Mouse (Mus musculus) gastrocnemius, adult 2 months (tissue): ENCODE results near the gene 2410004P03Rik. TPM values are rescaled to one million over a fixed set of nuclear protein-coding genes. Genes with fewer than 3 reads are reported as not detected.

Experiments used
- DNase-seq: peaks from one replicate; pipeline ENCODE4 v3.0.0; 2022
- H3K27ac ChIP-seq: fragments of 200-600 bp; 2 replicates; pipeline ENCODE4 v1.8.1; 2022; ENCODE audit warnings: mild to moderate bottlenecking
- H3K4me3 ChIP-seq: fragments of 200-600 bp; 2 replicates; pipeline ENCODE4 v1.8.1; 2022; ENCODE audit warnings: mild to moderate bottlenecking, moderate library complexity
- CTCF ChIP-seq: fragments of 200-600 bp; IDR thresholded peaks from 2 replicates; pipeline ENCODE4 v1.8.1; 2022; ENCODE audit warnings: antibody characterized with exemption, mild to moderate bottlenecking, moderate library complexity
- intact Hi-C: fragments of 180-260 bp; cut with DNase I; formaldehyde crosslinking; loops from one replicate; pipeline ENCODE4 v1.15.1; 2025
- total RNA-seq, 2 experiments: library from RNA; stranded (reverse); gene quantifications; 2 replicates each; pipeline ENCODE4 v1.2.3; 2021

2410004P03Rik gene
- total RNA-seq, 2 experiments from 2014 or later: not detected

DNA sequence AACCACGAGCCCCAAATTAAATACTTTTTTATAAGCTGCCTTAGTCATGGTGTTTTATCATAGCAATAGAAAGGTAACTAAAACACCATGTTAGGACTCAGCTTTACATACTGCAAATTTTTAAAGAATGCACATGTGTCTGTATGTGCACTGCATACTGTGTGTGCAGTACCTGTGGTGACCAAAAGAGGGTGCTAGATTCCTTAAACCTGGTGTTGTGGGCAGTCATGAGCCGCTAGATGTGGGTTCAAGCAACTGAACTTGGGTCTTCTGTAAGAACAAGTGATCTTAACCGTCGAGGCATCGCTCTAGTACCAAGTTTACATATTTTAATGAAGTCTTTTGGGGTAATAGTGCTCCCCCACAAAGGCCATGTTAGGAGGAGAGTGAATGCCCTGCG, 2.1 kb downstream of the 2410004P03Rik start:
- no peak overlapping the region for H3K4me3 ChIP-seq
- no peak overlapping the region for H3K27ac ChIP-seq
- TF ChIP-seq CTCF: no peak; the same call in 1 of the 2 replicates
- no peak for DNase-seq
- intact Hi-C loops: no loop called here

DNA sequence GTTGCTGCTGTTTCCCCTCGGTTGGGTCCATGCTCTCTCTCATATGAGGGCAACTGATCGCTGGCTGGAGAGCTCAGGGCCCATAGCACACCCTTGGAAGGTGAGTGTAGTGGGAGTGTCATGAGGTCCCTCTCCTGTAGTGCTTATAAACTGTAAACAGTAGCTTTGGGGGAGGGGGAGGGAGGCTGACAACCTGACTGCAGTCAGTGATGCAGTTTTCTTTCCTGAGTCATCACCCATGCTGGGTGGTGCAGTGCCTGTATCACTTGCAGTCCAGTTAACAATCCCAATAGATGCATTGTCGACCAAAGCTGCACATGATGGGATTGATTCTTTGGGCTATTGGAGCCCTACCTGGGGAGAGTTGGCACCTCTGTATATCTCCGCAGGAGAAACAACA, 10.3 kb downstream of the 2410004P03Rik start:
- no peak for DNase-seq
- intact Hi-C loops: loop anchor here (5.0 kb wide), 1 partner anchor 269 kb away; no protein-coding TSS in a partner anchor
- no peak for TF ChIP-seq CTCF
- no peak overlapping the region for H3K27ac ChIP-seq
- no peak overlapping the region for H3K4me3 ChIP-seq

DNA sequence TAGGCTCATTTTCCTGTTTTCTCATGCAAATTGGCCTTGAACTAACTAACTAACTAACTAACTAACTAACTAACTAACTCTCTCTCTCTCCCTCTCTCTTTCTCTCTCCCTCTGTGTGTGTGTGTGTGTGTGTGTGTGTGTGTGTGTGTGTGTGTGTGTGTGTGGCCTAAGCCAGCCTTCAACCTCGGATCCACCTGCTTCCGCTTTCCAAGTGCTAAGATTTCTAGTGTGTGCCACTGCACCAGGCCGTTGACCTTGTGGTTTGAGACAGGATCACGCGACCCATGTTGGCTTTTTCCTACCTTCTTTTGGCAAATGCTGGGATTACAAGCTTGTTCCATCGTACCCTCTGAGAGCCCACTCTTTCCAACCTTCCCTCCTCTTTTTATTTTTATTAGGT, 10.9 kb downstream of the 2410004P03Rik start:
- no peak for DNase-seq
- Histone ChIP-seq H3K4me3 (no peak overlapping the region), H3K27ac (no peak overlapping the region)
- no peak for TF ChIP-seq CTCF
- intact Hi-C loops: loop anchor here (5.0 kb wide), 1 partner anchor 268 kb away; no protein-coding TSS in a partner anchor

DNA sequence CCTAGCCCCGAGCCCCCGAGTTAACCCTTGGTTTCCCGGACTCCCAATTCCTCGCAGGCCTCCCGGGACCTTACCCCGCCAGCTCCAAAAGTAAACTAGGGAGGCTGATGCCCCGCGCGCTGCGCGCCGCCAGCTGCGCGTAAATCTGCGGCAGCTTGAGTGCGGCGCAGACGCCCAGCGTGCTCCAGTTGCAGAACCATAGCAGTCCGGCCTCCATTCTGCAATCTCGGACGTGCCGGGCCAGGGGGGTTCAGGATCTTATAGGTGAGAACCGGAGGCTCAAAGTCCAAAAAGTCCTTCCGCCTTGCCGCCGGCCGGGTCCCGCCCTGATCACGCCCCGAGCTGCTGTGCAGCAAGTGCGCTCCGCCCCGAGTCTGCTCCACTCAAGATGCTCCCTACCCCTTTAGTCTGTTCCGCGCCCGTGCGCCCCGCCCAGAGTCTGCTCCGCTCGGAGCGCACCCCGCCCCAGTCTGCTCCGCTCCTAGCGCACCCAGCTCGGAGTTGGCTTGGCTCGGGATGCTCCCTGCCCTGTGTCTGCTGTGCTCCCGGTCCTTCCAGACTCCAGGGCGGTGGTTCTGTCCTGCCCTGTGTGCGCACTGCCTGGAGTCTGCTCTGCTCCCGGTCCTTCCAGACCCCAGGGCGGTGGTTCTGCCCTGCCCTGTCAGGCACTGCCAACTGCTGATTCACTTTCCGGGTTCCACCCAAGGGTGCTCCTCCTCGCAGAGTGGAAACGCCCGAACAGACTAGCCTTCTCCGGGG, 11.6 kb downstream of the 2410004P03Rik start, which contains the start of gene Pqlc3:
Gene Pqlc3, minus strand, starts transcription at position 670 of the 759 bp plus-strand sequence.
- DNase-seq: peak; percentile 93
- H3K27ac ChIP-seq: peak within 1 kb of the TSS; percentile 80
- intact Hi-C loops: loop anchor here (5.0 kb wide), 1 partner anchor 268 kb away; no protein-coding TSS in a partner anchor
- H3K4me3 ChIP-seq: peak within 1 kb of the TSS; percentile 83
- TF ChIP-seq CTCF: no peak

DNA sequence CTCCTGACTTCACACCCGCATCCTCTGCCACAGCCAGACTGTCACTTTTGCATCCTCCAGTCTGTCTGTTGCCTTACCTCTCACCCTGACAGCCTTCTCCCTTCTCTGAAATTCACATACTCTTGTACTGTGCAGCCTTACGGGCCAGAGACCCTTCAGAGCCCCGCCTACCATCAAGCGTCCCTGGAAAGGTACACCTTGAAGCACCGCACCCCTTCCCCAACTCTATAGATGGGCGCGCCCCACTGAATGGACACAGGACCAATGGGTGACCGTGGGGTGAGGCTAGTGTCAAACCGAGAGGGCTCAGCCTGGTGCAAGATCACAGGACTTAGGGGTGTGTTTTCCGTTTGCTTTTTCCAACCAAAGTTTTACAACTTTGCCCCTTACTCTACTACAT, 12.4 kb downstream of the 2410004P03Rik start:
- intact Hi-C loops: no loop called here
- DNase-seq: no peak
- Histone ChIP-seq H3K27ac (peak overlapping the region; percentile 80; the same call in 1 of the 2 replicates), H3K4me3 (peak overlapping the region; percentile 83)
- no peak for TF ChIP-seq CTCF

DNA sequence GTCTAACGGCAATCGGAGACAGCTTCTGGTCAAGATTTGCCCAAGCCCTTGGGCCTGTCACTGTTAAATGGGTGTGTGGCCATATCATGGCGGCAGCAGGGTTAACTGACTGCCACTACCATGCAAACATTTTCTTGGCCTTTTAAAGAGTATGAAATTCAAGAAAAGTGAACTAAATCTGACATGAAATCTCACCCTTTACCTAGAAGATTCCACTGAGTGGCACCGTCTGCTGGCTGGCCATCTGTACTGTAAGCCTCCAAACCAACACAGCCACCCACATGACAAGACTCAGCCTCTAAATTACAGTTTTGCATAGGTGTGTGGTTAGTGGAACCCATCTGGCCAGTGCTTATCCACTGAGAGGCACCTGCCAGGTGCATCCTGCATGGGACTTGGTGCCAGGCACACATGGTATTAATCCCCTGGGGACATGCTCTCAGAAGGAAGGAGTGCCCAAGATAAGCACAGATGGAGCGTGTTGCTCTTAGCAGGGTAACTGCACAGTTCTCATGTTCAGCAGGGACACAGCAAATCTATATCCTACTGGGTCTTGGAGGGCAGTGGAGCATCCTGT, 14.6 kb downstream of the 2410004P03Rik start:
- intact Hi-C loops: no loop called here

DNA sequence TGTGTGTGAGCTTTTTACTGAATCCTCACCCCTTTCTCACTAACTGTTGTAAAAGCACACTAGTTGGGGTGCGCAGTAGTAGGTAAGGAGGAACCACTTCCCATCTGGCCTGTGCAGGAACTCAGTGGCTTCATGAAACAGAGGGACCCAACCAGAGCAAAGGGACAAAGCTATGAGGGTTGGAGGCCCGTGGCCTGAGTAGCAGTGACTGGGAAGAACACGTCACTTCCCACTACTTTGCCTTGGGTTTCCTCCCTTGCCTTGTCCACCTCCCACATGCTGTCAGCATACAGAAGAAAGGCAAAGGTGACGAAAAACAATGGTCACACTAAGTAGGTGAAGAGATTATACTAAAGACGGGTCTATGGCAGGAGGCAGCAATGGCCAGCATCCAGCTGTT, 15.2 kb downstream of the 2410004P03Rik start:
- Histone ChIP-seq H3K4me3 (no peak overlapping the region), H3K27ac (no peak overlapping the region)
- TF ChIP-seq CTCF: no peak
- DNase-seq: no peak
- intact Hi-C loops: no loop called here

More for the DNA sequence above, 14.6 kb downstream of the 2410004P03Rik start:
- Histone ChIP-seq H3K27ac (no peak overlapping the region), H3K4me3 (no peak overlapping the region)
- TF ChIP-seq CTCF: no peak
- DNase-seq: no peak

DNA sequence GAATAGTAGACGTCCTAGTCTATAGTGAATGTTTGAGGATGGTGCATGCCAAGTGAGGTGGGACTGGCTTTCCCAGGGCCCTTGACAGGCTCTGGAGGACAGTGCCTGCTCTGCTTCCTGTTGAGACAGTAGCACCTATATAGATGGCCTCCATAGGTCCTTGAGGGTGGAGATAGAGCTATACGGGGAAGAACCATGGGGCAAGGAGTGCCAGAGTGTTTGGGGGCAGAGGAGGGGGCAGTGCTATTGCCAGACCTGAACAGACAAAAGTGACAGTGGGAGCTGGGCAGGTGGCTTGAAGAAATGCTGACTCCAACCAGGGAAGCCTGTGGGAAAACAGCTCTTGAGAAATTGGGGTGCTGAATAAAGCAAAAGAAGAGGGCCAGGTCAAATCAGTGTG, 17.2 kb downstream of the 2410004P03Rik start:
- H3K27ac ChIP-seq: no peak overlapping the region
- intact Hi-C loops: no loop called here
- no peak overlapping the region for H3K4me3 ChIP-seq
- TF ChIP-seq CTCF: no peak
- no peak for DNase-seq

DNA sequence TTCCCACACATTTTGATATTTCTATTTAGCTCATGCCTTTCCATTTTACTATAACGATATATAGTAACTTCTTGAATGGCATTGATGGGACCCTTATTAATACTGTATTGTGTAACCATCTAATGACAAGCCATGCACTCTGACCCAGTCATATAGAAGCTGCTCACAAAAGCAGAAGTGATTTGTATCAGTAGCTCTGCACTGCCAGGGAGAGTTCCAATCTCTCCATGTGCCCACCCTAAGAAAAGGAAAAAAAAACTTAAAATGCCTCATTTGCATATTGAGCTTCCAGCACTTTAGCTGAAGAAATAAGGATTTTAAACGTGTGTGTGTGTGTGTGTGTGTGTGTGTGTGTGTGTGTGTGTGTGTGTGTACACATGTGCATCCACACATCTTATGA, 19.2 kb downstream of the 2410004P03Rik start:
- intact Hi-C loops: no loop called here
- no peak overlapping the region for H3K27ac ChIP-seq
- DNase-seq: no peak
- H3K4me3 ChIP-seq: no peak overlapping the region
- TF ChIP-seq CTCF: no peak

DNA sequence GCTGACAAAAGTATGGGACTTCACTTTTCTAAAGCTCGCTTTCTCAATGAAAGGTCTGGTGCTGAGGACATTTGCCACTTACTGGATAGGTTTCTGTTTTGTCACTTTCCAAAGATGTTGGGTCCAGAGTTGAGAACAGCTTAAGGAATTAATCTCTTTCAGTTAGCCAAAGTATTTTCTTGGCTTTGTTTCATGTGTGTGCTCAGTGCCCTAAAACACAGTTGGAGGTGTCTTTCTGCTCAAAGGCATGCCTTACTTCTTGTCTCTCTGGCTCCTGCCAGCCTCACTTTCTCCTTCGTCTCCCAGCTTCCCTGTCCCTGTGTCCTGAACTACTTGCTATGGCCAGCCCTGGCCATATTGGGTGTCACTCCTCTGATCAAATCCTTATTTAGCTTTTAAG, 20.2 kb downstream of the 2410004P03Rik start:
- no peak for DNase-seq
- Histone ChIP-seq H3K27ac (no peak overlapping the region), H3K4me3 (no peak overlapping the region)
- intact Hi-C loops: no loop called here
- no peak for TF ChIP-seq CTCF

DNA sequence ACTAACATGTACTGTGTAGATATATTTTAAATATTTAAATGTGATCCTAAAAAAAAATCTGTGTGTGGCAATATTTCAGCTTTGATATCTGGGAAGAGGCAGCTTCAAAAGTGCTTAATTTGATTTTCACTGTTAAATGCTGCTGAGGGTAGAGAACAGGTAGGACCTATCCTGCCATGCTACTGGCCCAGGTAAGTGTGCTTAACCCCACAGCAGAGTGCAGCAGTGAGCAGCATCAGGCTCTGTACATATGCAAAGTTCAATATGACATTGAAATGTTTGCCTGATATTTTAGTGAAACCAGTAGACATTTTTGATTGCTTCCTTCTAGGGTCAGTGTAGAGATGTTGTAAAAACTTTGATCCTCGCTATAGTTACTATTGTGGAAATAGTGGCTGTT, 25.7 kb downstream of the 2410004P03Rik start:
- intact Hi-C loops: no loop called here
- Histone ChIP-seq H3K27ac (no peak overlapping the region), H3K4me3 (no peak overlapping the region)
- no peak for DNase-seq
- TF ChIP-seq CTCF: 0 out of 2 replicates have a peak, but pooled peaks have one; percentile 5

DNA sequence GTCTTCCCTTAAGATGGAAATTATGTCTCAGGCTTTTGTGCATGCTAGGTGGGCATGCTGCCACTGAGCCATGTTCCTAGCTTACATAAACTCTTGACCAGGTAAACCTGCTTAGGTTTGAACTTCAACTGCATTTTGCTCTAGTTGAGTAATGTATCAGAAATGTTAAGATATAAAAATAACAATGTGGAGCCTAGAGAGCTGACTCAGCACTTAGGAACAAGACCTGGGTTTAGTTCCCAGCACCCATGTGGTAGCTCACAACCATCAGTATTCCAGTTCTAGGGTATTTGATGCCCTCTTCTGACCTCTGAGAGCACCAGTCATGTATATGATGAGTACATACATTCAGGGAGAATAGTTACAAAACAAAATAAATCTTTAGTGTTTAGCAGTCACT, 34.4 kb downstream of the 2410004P03Rik start:
- intact Hi-C loops: no loop called here
- DNase-seq: no peak
- Histone ChIP-seq H3K4me3 (no peak overlapping the region), H3K27ac (no peak overlapping the region)
- no peak for TF ChIP-seq CTCF

DNA sequence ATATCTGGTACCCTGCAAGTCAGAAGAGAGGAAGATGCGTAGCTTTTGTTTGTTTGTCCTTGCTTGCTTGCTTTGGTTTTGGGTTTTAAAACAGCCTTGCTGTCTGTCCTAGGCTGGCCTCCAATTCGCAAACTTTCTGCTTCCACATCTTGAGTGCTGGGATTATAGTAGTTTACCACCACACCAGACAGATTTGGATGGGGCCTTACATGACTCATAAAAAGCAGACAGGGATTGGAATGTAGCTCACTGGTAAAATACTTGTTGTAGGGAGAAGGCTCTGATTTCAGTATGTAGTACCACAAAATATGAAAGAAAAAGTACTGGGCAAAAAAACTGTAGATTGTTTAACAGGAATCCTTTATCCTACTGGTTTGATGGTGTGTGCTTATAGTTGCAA, 44.7 kb downstream of the 2410004P03Rik start:
- H3K4me3 ChIP-seq: no peak overlapping the region

DNA sequence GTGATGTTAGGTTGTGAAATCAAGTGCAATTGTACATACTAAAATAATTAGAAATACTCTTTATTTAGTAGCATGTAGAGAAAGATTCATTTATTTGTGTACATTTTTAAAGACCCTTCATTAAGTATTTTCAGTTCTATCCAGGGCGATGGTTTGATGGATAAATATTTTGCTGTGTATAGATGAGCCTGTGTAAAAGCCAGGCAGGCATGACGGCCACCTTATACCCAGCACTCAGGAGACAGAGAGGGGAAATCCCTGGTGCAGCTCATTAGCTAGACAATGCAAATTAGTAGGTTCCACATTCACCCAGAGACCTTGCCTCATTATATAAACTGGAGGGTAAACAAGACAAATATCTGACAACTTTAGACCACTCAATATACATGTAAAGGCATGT, 48.2 kb downstream of the 2410004P03Rik start:
- no peak for DNase-seq
- no peak overlapping the region for H3K4me3 ChIP-seq
- TF ChIP-seq CTCF: no peak
- no peak overlapping the region for H3K27ac ChIP-seq
- intact Hi-C loops: no loop called here

More for the DNA sequence above, 44.7 kb downstream of the 2410004P03Rik start:
- intact Hi-C loops: no loop called here
- H3K27ac ChIP-seq: no peak overlapping the region
- TF ChIP-seq CTCF: no peak
- DNase-seq: no peak
